Mouse (Mus musculus) urinary bladder, postnatal 14 days (tissue): ENCODE results near the gene Wwc2.
A peak's percentile ranks its signal among the peaks of the same experiment; 100 is the strongest.

Experiments
- DNase-seq: peaks from one replicate; pipeline ENCODE4 v3.0.0; 2021; ENCODE audit warnings: low spot score

Gene Wwc2

DNA sequence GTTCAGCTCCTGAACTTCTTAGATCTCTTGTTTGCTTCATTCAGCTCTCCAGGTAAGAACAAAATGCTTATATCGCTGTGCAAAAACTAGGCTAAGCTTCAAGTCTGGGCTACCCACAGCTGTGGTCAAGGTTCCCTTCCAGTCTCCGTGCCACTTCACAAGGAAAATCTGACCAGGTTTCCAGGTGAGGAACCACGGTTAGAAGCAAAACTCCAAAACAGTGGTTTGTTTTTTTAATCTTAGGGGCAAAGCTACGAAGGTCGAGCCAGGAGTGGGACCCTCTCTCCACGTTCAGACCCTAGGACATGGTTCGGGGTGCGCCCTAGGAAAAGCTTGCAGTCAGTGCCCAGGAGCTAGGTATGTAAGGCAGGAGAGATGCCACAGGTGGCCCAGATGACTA, 1.5 kb downstream of the Wwc2 start:
- DNase-seq: no peak

DNA sequence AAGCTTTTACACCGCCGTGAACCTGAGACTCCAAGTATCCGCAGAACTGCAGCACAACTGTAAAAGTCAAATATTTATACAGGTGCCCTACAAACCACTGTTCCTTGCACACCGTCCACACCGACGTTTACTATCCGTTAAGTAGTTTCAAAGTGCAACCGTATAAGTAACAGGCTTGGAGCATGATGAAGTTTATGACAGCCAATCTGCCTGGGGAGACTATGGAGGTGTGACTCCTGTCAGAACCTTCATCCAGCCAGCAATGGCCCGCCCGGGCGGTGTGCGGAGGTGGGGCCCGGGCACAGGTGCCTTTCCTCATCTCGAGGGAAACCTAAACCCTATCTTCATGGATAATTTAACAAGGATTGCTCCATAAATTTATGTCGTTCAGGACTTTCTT, 2.6 kb downstream of the Wwc2 start:
- DNase-seq: no peak

DNA sequence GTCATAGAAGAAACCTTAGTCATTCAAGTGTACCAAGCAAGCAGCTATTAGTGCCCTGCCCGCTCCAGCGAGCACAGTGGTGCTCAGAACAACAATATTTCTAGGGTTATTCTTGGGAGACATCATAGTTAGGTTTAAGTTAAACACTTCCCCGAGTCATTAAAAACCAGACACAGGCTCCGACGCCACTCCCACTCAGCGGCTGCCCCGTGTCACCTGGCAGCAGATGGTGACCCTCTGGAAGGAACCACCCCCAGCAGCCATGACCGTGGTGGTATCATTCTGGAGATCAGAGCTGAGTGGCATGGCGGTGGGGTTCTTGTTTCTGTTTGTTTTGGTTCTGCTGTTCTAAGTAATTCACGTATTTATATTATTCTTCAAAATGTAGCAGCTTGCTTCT, 5.1 kb downstream of the Wwc2 start:
- no peak for DNase-seq

DNA sequence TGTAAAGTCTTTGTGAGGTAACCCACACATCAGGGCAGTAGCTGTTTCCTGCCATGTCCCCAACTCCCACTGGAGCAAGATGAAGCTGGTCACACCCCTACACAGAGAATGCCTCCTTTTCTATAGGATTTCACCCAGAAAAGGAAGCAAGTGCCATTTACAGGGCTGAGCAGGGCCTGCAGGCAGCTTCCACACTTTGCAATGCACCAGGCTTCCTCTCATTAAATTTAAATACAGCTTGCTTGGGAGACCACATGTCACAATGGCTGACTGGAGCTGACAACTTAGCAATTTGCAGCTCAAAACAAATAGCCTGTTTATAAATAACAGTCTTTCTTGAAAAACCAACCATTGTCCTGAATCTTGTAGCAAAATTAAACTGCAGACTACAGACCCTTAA, 5.5 kb downstream of the Wwc2 start:
- DNase-seq: no peak

DNA sequence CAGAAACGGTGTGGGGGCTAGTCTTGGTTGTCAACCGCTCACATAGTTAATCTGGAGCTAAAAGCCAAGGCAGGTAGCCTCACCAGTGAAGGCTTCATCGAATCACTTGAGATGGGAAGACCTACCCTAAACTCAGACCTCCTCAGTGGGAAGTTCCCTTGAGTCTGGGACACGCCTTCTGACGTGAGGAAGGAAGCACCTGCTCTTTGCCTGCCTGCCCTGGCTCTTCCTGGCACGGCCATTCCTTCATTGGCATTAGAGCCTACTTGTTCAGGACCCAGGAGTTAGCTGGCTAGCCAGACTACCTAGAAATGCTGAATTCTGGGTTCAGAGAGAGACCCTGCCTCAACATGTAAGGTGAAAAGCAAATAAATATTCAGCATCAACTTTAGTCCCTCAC, 9.6 kb downstream of the Wwc2 start:
- no peak for DNase-seq

DNA sequence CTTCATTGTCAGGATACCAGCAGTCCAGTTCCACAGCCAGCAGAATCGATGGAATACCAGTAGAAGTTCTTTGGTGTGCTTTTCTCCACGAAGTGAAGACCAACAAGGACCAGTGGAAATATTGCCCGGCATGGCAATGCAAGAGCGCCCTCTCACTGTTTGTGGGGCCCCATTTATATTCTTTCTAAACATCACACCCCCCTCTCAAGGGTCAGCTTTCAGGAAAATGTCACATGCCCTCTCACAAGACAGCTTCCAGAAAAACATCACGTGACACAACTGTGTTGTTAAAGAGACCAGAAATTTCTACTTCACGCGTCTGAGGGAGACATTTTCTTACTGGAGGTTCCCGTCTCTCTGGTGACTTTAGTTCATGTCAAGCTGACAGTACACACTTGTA, 10.8 kb downstream of the Wwc2 start:
- DNase-seq: no peak

DNA sequence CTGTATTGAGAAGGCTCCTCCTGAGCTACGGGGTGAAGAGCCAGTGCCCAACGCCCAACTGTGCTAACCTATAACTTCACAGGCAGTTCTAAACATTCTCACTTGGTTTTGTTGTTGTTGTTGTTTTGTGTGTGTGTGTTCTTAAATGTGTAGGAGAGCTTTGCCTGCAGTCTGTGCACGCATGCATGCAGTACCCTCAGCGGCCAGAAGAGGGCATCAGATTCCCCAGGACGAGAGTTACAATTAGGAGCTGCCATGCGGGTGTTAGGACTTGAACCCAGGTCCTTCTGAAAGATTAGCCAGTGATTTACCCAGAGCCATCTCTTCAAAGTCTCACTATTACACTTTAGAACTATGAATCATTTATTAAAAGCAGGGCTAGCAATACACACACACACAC, 12.0 kb downstream of the Wwc2 start:
- DNase-seq: peak; percentile 25

DNA sequence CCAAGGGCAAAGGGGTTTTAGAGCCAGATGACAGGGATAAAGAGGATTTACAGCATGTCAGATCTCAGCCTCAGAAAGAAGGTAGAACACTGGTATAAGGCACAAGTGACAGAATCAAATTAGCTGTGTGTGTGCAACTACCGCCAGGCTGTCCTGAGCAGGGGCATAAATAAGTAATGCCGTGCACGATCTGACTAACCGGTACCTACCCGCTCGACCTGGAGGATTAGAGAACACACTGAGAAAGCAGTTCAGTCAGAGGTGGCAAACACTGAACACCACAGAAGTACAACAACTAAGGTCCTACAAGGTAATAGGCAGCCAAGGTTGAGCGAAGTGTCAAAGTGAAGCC, 15.8 kb downstream of the Wwc2 start:
- DNase-seq: no peak

DNA sequence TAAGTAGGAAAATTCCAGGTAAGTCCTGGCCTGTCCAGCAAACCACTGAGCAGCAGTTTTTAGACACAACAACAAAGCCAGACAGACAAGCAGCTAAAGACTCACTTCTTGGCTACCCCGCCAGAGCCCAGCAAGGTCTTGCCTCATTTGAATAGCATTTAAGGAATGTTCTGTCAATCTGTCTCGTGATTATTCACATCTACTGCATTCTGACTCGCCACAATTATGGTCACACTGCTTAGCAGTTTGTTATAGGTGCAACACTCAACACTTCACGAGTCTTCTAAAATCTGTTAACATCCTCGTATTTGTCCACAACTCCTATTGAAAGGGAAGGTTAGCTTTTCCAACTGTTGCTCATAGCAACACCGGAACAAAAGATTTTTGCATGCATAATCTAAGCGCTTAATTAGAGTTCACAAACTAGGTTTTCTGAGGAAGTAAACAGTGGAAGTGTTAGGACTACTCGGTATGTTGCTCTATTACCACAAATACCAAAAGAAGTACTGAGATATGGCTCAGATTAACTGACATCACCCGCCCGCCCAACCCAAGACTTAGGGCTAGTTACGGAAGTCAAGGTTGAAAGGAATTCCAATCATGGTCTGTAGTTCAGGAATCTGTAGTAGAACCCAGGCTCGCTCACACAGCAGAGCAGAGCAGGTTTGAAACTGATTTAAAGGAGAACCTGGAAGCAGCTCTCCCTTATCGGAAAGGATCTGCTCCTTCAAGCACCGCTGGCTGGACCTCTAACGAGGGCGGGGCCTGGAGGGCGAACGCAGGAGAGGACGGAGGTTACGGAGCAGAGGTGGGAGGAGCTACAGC, 16.4 kb downstream of the Wwc2 start:
- DNase-seq: peak; percentile 66

DNA sequence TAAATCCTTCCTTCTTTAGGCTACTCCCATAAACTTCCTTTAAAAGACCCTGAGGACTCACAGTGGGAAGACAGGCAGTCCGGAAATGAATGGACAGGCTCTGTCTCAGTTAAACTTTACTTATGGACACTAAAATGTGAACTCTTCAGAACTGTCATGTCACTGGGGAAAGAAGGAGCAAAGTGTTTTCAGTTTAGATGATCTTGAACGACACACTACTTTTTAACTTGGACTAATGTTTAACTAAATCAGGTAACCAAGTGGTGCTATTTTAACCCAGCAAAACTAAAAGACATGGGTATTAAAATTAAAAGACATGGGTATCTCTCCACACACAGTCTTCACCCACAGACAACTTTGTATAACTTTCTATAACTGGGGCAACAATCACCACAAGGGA, 19.6 kb downstream of the Wwc2 start:
- no peak for DNase-seq

DNA sequence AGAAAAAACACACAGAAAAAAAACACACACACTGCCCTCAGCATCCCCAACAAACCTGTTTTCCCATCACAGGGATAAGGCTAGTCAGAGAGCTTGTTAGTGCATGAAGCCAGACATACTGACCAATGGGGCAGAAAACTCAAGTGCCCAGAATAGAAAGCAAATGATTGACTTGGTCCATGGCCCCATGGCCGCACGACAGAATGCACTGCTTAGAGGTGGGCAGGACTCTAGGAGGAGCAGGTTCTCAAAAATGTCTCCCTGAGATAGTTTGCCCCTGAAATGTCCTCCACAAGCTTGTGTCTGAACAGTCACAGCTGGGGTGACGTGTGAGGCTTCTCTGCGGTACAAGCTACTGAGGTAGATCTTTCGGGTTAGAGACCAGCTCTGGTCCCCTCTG, 20.1 kb downstream of the Wwc2 start:
- no peak for DNase-seq

DNA sequence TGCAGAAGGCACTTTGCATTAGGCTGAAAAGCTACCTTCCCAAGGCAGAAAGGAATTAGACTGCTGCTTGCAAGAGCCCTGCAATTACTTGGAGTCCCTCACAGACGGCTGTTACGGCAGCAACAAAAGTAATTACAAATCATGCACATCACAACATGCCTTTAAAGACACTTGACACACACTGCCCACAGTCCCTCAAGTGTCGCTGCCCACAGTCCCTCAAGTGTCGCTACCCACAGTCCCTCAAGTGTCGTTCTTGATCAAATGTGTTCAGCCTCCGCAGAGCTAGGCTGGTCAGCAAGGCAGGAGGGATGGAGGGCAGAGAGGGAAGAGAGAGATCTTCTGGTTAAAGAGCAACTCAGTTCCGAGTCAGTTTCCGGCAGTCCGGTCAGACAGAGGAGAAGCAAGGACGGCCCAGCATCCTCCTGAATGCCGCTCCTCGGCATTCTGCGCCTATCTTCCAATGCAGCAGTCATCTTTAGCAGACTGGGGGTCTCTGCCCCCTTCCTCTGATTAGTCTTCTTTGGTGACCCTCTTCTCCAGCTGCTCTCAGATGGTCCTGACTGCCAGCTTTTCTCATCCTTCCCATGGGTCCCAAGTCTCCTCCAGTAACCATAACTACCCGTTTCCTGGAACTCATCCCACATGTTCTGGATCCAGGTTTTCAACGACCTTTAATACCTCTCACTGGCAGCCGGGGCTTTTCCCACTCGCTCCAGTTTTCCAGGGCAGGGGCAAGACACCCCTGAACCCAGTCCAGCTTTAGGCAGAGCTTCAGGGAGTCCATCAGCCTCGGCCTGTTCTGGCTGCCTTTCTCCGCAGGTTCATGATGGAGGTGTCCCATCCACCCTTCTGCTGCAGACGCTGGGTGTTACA, 23.4 kb downstream of the Wwc2 start:
- DNase-seq: no peak

DNA sequence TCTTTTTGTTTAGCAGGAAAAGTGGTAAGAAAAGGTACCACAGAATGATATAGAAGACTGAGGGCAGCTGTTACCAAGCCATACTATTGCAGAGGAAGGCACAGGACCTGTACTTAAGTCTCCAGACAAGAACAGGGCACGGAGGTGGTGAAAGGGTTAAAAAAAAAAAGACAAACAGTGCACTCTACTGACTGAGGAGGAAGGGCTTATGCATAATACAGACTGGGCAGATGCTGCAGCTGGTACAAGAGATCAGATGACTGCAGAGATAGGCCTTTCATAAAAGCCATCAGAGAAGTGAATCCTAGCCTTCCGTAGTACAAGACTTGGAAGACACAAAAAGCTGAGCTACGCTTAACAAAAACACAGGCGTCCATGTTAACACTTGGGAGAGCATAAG, 28.2 kb downstream of the Wwc2 start:
- DNase-seq: no peak

DNA sequence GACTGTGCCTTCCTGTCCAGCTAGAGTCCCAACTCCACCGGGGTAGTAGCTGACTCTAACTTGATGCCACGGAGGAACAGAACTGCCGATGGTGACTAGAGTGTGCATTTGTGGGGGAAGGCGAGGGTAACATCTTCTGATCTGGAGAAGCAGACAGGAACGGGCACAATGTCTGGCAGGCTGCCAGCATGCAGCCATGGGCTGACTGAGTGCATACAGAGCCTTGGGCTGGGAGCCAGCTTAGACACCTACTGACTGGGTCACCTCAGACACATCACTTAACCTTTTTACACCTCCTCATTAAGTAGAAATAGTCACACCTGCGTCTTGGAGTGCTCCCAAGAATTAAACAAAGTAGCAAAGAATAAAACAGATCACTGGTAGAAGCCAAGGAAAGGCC, 28.7 kb downstream of the Wwc2 start:
- peak; percentile 60 for DNase-seq

DNA sequence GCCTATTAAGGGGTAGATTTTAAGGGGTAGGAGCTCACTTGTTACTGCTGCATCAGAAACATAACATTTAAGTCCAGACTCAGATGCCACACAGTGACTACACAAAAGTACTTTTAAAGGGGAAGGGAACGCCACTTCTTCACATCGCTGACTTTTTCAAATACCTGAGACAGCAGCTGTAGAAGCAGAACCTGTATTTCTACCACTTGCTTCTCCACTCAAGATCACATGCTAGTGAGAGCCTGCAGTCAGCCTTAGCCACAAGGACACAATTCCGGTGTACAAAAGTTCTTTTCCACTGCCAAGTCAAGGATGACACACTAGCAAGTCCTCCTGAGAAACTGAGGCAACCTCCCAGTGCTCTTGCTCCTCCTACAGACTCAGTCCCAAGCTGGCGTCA, 33.2 kb downstream of the Wwc2 start:
- DNase-seq: no peak

DNA sequence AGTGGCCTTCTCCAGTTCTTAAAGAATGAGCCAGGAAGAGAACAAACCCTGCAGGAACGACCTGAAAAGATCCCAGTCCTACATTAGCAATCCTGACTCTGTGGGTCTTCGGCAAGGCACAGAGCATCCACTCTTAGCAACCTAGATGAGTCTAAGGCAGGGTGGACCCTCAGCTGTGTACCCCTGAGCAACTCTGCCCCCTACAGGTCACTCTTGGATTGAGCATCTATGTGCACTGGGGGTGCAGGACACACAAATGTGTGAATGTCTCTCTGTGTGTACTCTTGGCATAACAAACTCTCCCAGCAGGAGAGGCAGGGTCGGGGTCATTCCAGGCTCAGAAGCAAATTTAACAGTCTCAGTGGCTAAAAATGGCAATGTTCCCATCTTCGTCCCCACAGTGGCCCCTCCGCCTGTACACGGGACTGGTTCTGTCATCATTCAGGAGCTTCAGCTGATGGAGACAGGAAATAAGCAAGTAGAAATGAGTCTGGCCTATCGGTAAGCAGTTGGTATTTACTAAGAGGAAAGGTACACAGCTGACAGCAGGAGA, 39.3 kb downstream of the Wwc2 start:
- peak; percentile 29 for DNase-seq

DNA sequence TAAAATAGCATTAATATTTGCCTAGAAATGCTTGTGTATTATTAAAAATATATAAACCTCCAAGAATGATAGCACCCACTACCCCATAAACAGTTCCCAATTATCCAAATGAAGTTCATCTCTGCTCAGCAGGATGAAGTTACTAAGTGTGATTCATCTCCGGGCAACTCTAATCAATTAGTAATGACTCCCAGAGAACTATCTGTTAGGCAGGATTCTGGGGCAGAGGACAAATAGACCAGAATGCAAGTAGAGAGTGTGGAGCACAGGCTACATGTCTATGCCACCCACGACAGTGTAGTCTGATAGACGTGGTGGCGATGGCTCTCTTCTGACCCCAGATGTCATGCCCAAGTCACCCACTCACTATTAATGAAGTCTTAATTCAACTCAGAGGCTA, 41.9 kb downstream of the Wwc2 start:
- no peak for DNase-seq

DNA sequence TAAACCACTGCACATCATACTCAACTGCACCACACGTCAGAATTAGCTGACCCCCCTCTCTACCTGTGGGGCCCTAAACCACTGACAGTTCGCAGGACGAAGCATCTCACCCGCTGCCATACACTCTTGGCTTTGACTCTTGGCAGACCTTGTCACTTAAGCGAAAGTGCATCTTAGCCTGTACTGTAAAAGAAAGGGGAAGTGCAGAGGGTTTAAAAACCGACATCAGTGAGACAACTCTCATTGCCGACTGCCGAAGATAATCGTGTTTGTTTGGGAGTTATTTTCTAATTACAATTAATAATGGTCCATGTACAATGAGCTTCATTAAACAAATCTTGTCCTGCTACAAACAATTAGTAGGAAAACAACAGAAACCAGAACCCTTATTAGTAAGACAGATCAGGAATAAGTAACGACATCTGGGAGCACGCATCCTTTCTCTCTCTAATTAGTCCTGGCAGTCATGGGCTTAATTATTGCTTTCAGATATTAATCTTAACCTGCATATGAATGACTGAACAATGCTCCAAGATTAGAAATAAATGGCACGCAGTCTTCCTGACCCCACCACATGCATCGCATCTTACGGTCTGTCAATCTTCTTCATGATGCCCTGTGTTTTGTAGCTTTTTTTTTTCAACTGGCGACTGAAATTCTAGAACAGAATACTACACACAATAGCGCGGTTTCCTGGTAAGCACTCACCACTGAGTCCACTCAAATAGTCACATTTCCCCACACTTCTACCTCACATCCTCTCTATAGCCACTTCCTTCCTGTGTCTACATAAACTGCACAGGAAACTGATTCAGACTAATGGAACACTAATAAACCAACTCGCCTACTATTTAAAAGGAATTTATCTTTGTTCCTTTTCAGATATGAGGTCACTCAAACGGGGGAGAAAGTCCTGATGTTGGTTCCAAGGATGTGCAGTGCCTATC, 42.8 kb downstream of the Wwc2 start:
- no peak for DNase-seq

DNA sequence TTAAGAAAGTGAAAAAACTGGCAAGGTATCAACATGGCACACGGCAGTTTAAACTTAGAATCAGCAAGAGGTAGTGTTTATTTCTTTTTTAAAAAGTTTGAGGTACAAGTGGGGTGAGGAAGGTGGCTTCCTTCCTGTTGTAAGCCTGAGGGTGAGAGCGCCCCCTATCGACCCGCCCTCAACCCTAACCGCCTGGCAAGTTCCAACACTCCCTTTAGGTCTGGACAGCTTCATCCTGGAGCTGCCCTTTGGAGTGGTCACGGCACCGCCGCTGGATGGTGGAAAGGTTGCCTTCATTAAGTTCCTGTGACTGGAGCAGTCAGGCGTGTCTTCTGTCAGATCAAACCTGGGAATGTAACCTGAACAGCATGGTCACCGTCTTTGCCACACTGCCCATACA, 47.7 kb downstream of the Wwc2 start:
- DNase-seq: no peak

DNA sequence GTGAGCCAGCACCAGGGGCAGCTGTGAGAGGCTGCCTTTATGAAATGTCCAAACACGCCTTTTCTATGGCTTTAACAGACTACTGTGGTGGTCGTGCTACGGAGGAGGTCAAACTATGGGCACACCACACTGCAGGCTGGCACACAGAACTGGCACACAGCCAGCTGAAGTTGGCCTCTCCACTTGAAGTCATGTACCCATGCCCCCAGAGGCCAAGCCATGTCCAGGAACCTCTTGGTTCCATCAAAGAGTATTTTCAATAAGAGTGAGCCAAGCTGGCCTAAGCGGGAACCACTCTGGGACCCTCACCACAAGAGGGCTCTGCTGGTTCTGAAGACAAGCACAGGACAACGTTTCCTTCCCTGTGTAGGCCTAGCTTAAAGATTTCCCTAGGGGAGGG, 49.7 kb downstream of the Wwc2 start:
- no peak for DNase-seq

DNA sequence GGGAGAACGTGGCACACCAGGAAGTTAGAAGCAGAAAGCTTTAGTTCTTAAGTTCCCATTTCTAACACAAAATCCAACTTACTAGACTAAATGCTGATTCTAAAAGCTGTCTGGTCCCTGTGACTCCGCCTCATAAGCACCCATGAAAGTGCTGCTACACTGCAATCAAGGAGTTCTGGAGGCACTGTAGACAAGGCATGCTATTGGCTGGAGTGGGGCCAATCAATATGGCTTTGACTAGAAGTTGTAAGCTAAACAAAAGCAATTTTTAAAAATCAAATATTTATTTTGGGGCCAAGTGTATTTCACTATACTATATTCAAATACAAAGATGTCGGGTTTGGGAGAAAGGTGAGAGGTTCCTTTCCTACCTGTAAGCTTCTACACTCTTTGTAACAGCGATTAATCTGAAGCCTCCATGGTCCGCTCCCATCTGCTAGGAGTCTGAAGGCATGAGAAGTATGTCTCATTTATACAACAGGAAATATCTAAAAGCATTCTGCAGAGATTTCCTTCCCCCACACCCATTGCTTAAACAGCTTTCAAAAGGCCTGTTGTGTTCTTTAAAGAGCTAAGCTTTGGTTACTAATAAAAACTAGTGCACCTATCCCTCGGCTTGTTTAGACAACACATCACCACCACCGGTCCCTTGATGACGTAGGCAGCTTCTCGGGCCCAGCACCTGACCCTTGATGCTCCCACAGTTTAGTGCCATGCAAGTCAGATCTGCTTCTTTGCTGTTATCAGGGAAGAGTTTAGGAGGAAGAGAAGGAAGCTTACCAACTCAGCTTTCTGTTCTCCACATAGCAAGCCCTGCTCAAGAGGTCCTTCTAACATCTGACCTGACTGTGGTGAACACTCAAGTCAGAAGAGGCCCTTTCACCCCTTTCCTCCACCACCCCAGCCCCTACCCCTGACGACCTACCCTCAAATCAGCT, 50.5 kb downstream of the Wwc2 start:
- no peak for DNase-seq
